Mouse (Mus musculus) thymus, adult 2 months (tissue): Measurements from ENCODE around the gene Sp4. TPM values are rescaled to one million over a fixed set of nuclear protein-coding genes. Genes with fewer than 3 reads are reported as not detected.
A peak's percentile ranks its signal among the peaks of the same experiment; 100 is the strongest.

Experiments used
- DNase-seq: peaks from one replicate; pipeline ENCODE4 v3.0.0; 2021
- H3K27ac ChIP-seq: fragments of 200-500 bp; 2 replicates; pipeline ENCODE4 v1.5.1; 2012; ENCODE audit warnings: low read length, control low read depth; ENCODE audit not compliant: control insufficient read depth, insufficient read depth
- H3K27me3 ChIP-seq: fragments of 200-500 bp; 2 replicates; pipeline ENCODE4 v1.6.1; 2012; ENCODE audit warnings: mild to moderate bottlenecking, low read length, moderate library complexity, mixed read lengths; ENCODE audit not compliant: control insufficient read depth, insufficient read depth
- H3K36me3 ChIP-seq: fragments of 200-500 bp; 2 replicates; pipeline ENCODE4 v1.6.1; 2012; ENCODE audit warnings: mild to moderate bottlenecking, low read length, moderate library complexity; ENCODE audit not compliant: control insufficient read depth, insufficient read depth
- H3K4me1 ChIP-seq: fragments of 200-500 bp; replicated peaks from 2 replicates; pipeline ENCODE4 v1.6.1; 2012; ENCODE audit warnings: low read length; ENCODE audit not compliant: control insufficient read depth, insufficient read depth
- H3K4me3 ChIP-seq: fragments of 200-500 bp; 2 replicates; pipeline ENCODE4 v1.5.1; 2012; ENCODE audit warnings: mild to moderate bottlenecking, low read length, control low read depth, moderate library complexity; ENCODE audit not compliant: control insufficient read depth, insufficient read depth
- CTCF ChIP-seq: fragments of 200-500 bp; IDR thresholded peaks from 2 replicates; pipeline ENCODE4 v1.5.1; 2012; ENCODE audit warnings: mild to moderate bottlenecking, control low read depth, low read length, moderate library complexity, borderline replicate concordance; ENCODE audit not compliant: control insufficient read depth, poor library complexity, insufficient read depth; ENCODE audit errors: extremely low read depth
- POLR2A ChIP-seq: fragments of 200-500 bp; IDR thresholded peaks from 2 replicates; pipeline ENCODE4 v1.6.1; 2012; ENCODE audit warnings: mild to moderate bottlenecking, low read length, control low read depth, moderate library complexity; ENCODE audit not compliant: control insufficient read depth, poor library complexity, insufficient read depth; ENCODE audit errors: extremely low read depth
- WGBS: fragments of 180-500 bp; shearing (Covaris S2); methylation state at CpG from one replicate; pipeline ENCODE4 v1.1.7; 2018; 5-methylcytosine and 5-hydroxymethylcytosine counted together
- polyA plus RNA-seq: library from polyadenylated mRNA; depleted of rRNA; stranded (reverse); fragments of >200 nt; gene quantifications from 2 replicates; pipeline ENCODE4 v1.2.3, GENCODE M21; 2012

Sp4 gene
- polyA plus RNA-seq, 1 experiment = 27.8 TPM

GRCm38 (mm10) chr12:118212163-118212562, 89.1 kb downstream of the Sp4 start:
- Histone ChIP-seq H3K27me3 (no peaks in the 10 kb centered on the region), H3K4me3 (no peak overlapping the region), H3K36me3 (no peaks in the 10 kb centered on the region), H3K27ac (no peak overlapping the region), H3K4me1 (no peaks in the 10 kb centered on the region)
- 49% methylated on average over 2 of the region's 2 CpGs for WGBS
- TF ChIP-seq POLR2A = no peak
- no peak for TF ChIP-seq CTCF
- DNase-seq = no peak

- WGBS = 2% methylated on average over 47 of the region's 47 CpGs
- peak; percentile 59 for DNase-seq
- H3K27me3 ChIP-seq = peaks cover 9% of the 10 kb centered on the region; the same call in 1 of the 2 replicates
- H3K4me1 ChIP-seq = peaks cover 6% of the 10 kb centered on the region
- peak within 1 kb of the TSS; percentile 41 for H3K4me3 ChIP-seq
- no peaks in the 10 kb centered on the region for H3K36me3 ChIP-seq
- TF ChIP-seq POLR2A (no peak), CTCF (peak; percentile 18; the same call in 1 of the 2 replicates)
- no peak within 1 kb of the TSS for H3K27ac ChIP-seq
Measured at GRCm38 (mm10) chr12:118198386-118199093, 102.7 kb downstream of the Sp4 start, which contains the start of gene Dnah11. Dnah11 (minus strand) TSS chr12:118199043.

GRCm38 (mm10) chr12:118196583-118196982, 104.7 kb downstream of the Sp4 start:
- TF ChIP-seq CTCF (no peak), POLR2A (no peak)
- H3K36me3 ChIP-seq = no peaks in the 10 kb centered on the region
- peaks cover 6% of the 10 kb centered on the region for H3K4me1 ChIP-seq
- 90% methylated on average over 2 of the region's 2 CpGs for WGBS
- no peak overlapping the region for H3K27ac ChIP-seq
- peaks cover 9% of the 10 kb centered on the region; the same call in 1 of the 2 replicates for H3K27me3 ChIP-seq
- H3K4me3 ChIP-seq = no peak overlapping the region
- DNase-seq = no peak

- Histone ChIP-seq H3K27me3 (no peaks in the 10 kb centered on the region), H3K36me3 (no peaks in the 10 kb centered on the region), H3K4me1 (no peaks in the 10 kb centered on the region), H3K27ac (no peak overlapping the region), H3K4me3 (no peak overlapping the region)
- TF ChIP-seq CTCF = no peak
- no peak for TF ChIP-seq POLR2A
- DNase-seq = no peak
- WGBS = 72% methylated on average over 3 of the region's 3 CpGs
Measured at GRCm38 (mm10) chr12:118189535-118189934, 111.7 kb downstream of the Sp4 start.

- WGBS = 94% methylated on average over 2 of the region's 2 CpGs
- Histone ChIP-seq H3K4me3 (no peak overlapping the region), H3K4me1 (no peaks in the 10 kb centered on the region), H3K27me3 (no peaks in the 10 kb centered on the region), H3K27ac (no peak overlapping the region), H3K36me3 (no peaks in the 10 kb centered on the region)
- DNase-seq = no peak
- TF ChIP-seq POLR2A = no peak
- TF ChIP-seq CTCF = no peak
Measured at GRCm38 (mm10) chr12:118187663-118188062, 113.6 kb downstream of the Sp4 start.

GRCm38 (mm10) chr12:118186881-118187489, 114.3 kb downstream of the Sp4 start:
- no peak for TF ChIP-seq POLR2A
- TF ChIP-seq CTCF = no peak
- H3K27ac ChIP-seq = no peak overlapping the region
- 82% methylated on average over 4 of the region's 4 CpGs for WGBS
- no peak overlapping the region for H3K4me3 ChIP-seq
- H3K4me1 ChIP-seq = no peaks in the 10 kb centered on the region
- no peak for DNase-seq
- H3K36me3 ChIP-seq = no peaks in the 10 kb centered on the region
- no peaks in the 10 kb centered on the region for H3K27me3 ChIP-seq
